Mouse (Mus musculus) intestine, postnatal 0 days (tissue): ENCODE data around the gene P2rx6. TPM values are rescaled to one million over a fixed set of nuclear protein-coding genes. Genes with fewer than 3 reads are reported as not detected.

Experiments used
- ATAC-seq: fragments of 200-750 bp; cut with Nextera tagmentation; 2 replicates; pipeline ENCODE4 v1.8.0; 2017; ENCODE audit warnings: mild to moderate bottlenecking, moderate TSS enrichment, moderate library complexity
- H3K27ac ChIP-seq: fragments of 300-500 bp; sonication (generic); 2 replicates; pipeline ENCODE4 v1.5.1; 2014; ENCODE audit warnings: mild to moderate bottlenecking, low read depth, low read length, moderate library complexity
- H3K27me3 ChIP-seq: fragments of 300-500 bp; sonication (generic); replicated peaks from 2 replicates; pipeline ENCODE4 v1.6.1; 2014; ENCODE audit warnings: low read length, mixed read lengths; ENCODE audit not compliant: control insufficient read depth, insufficient read depth
- H3K36me3 ChIP-seq: fragments of 300-500 bp; sonication (generic); 2 replicates; pipeline ENCODE4 v1.6.1; 2014; ENCODE audit warnings: mild to moderate bottlenecking, moderate library complexity; ENCODE audit not compliant: control insufficient read depth, insufficient read depth
- H3K4me1 ChIP-seq: fragments of 300-500 bp; sonication (generic); replicated peaks from 2 replicates; pipeline ENCODE4 v1.6.1; 2014; ENCODE audit warnings: antibody characterized with exemption, low read length, mixed read lengths; ENCODE audit not compliant: control insufficient read depth, insufficient read depth
- H3K4me2 ChIP-seq: fragments of 300-500 bp; sonication (generic); replicated peaks from 2 replicates; pipeline ENCODE4 v1.6.1; 2014; ENCODE audit warnings: low read depth, mild to moderate bottlenecking, moderate library complexity
- H3K4me3 ChIP-seq: fragments of 300-500 bp; sonication (generic); 2 replicates; pipeline ENCODE4 v1.5.1; 2014; ENCODE audit warnings: low read depth, low read length
- H3K9ac ChIP-seq: fragments of 300-500 bp; sonication (generic); 2 replicates; pipeline ENCODE4 v1.6.1; 2014; ENCODE audit warnings: mild to moderate bottlenecking, low read depth, low read length
- H3K9me3 ChIP-seq: fragments of 300-500 bp; sonication (generic); 2 replicates; pipeline ENCODE4 v1.6.1; 2016; ENCODE audit warnings: mixed run types; ENCODE audit not compliant: control insufficient read depth
- CTCF ChIP-seq: sonication (generic); IDR thresholded peaks from 2 replicates; pipeline ENCODE4 v1.5.1; 2016; ENCODE audit warnings: low read depth, mild to moderate bottlenecking, control low read depth, antibody characterized with exemption, moderate library complexity
- WGBS: fragments of 180-500 bp; shearing (Covaris S2); extraction: QIAGEN DNeasy Blood & Tissue Kit; methylation state at CpG from one replicate; pipeline ENCODE4 v1.1.7; 2014; 5-methylcytosine and 5-hydroxymethylcytosine counted together
- polyA plus RNA-seq: library from polyadenylated mRNA; unstranded; fragments of >200 nt; fragmentation: Nextera tagmentation; extraction: Ambion mirVana; gene quantifications from 2 replicates; pipeline ENCODE4 v1.2.1, GENCODE M21; 2015

P2rx6 gene
- polyA plus RNA-seq, 1 experiment from 2014 or later = 0.73 TPM

DNA sequence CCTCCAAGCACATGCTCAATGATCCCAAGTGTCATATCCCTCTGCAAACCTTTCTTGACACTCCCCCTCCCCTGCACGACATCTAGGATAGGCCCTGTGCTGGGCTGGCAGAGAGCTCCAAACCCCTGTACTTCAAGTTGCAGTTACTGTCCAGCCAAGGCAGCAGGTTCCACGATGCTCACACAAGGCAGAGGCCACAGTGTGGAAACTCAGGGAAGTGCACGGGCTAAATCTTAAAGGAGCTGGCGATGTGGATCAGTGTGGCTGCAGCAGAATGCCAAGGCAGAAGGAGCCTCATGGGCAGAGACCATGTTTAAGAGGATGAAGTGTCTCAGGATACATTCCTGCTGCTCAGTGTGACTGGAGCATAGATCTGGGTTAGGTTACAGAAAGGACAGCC is 4.5 kb downstream of the P2rx6 start:
- 22% methylated on average over 4 of the region's 4 CpGs for WGBS
- TF ChIP-seq CTCF = peak; percentile 64

DNA sequence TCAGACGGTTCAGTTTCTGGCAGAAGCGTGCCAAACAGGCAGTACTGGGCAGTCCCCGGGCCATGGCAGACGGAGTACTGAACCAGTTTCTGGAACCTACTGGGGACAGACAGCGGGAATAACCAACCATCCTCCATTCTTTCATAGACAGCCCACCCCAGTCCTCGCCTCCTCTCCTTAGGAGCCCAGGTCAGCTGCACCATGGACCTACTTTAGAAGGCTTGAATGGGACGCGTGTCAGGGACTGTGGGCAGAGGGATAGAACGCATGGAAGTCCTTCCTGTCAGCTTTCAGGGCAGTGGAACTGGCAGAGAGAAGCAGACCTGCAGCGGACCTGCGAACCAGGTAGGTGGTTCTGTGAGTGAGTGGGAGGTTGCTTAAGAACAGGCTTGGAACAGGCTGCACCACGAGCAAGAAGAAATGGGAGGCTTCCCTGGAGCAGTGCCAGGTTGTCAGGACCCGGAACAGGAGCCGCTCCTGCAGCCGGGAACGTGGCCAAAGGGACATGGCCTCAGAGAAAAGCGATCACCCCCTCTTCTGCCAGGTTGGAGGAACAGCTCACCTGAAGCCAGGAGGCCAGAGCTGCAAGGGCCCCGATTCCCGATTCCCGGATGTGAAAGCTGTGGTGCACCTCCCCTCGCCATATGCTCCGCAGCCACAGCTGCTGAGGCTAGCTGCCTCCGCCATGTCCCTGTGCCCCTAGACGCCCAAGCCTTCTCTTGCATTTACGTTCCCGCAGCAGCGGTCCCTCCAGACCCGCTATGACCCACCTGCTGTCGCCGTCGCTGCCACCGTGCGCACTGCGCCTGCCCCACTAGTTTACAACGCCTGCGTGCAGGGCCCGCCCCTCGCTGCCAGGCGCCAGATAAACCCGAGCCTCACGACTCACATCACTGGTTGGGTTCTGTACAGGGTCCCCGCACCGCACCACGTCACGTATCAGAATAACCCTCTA is 14.5 kb downstream of the P2rx6 start:
- WGBS = 15% methylated on average over 44 of the region's 45 CpGs
- peak; percentile 26; the same call in 1 of the 2 replicates for TF ChIP-seq CTCF
- 0 out of 2 replicates have a peak, but pooled peaks cover 4% of the 10 kb centered on the region for H3K36me3 ChIP-seq
- peak overlapping the region; percentile 57 for H3K4me3 ChIP-seq
- peak overlapping the region; percentile 59 for H3K9ac ChIP-seq
- no peaks in the 10 kb centered on the region for H3K27me3 ChIP-seq
- H3K4me2 ChIP-seq = peak overlapping the region; percentile 92
- peak overlapping the region; percentile 50; the same call in 1 of the 2 replicates for H3K27ac ChIP-seq
- H3K9me3 ChIP-seq = no peaks in the 10 kb centered on the region
- ATAC-seq = peak; percentile 81
- peaks cover 4% of the 10 kb centered on the region; the same call in 1 of the 2 replicates for H3K4me1 ChIP-seq

More for the DNA sequence above, 4.5 kb downstream of the P2rx6 start:
- H3K4me2 ChIP-seq = no peak overlapping the region
- no peaks in the 10 kb centered on the region for H3K9me3 ChIP-seq
- peaks cover 3% of the 10 kb centered on the region; the same call in 1 of the 2 replicates for H3K4me1 ChIP-seq
- H3K27ac ChIP-seq = no peak overlapping the region
- no peaks in the 10 kb centered on the region for H3K36me3 ChIP-seq
- no peak for ATAC-seq
- H3K27me3 ChIP-seq = no peaks in the 10 kb centered on the region
- no peak overlapping the region for H3K4me3 ChIP-seq
- H3K9ac ChIP-seq = no peak overlapping the region

DNA sequence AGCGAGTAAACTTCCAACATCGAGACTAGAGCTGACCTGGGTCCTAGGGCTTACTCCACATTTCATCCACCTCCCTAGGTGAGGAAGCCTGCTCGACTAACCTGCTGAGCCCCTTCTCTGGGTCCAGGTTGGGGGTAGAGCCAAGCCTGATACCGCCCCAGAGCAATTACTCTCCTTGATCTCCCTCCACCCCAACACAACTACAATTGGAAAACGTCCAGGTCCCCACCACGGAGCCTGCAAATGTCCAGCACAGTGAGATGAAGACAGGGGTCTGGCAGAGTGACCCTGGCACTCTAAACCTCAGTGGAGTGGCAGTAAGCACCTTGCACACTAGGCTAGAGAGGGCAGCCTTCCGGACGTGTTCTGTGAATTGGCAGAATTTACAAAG is 15.1 kb downstream of the P2rx6 start:
- WGBS = 16% methylated on average over 8 of the region's 8 CpGs
- no peaks in the 10 kb centered on the region for H3K27me3 ChIP-seq
- 0 out of 2 replicates have a peak, but pooled peaks cover 4% of the 10 kb centered on the region for H3K36me3 ChIP-seq
- H3K4me3 ChIP-seq = peak overlapping the region; percentile 57
- no peak overlapping the region for H3K27ac ChIP-seq
- no peak for ATAC-seq
- H3K9me3 ChIP-seq = no peaks in the 10 kb centered on the region
- H3K4me2 ChIP-seq = peak overlapping the region; percentile 92
- peaks cover 4% of the 10 kb centered on the region; the same call in 1 of the 2 replicates for H3K4me1 ChIP-seq
- no peak for TF ChIP-seq CTCF
- H3K9ac ChIP-seq = peak overlapping the region; percentile 59

DNA sequence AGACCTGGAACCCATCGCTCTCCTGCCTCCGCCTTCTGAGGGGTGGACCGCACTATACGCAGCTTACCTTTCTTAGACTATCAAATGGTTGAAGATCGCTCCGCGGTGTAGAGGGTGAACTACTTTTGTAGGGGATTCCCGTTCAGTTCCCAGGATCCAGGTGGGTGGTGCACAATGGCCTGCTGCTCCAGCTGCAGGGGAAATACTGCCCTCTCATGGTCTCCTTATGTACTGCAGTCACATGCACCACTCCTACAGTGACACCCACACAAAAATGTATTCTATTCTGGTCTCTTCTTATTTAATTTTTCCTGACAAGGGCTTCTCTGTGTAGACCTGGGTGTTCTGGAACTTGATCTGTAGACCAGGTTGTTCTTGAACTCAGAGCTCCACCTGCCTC is 21.4 kb downstream of the P2rx6 start, which contains the start of gene Slc7a4:
Gene Slc7a4, minus strand, starts transcription at position 151 of the 400 bp plus-strand sequence.
- TF ChIP-seq CTCF = peak; percentile 80
- no peak within 1 kb of the TSS for H3K9ac ChIP-seq
- 28% methylated on average over 8 of the region's 8 CpGs for WGBS
- H3K4me3 ChIP-seq = no peak within 1 kb of the TSS
- peak; percentile 38; the same call in 1 of the 2 replicates for ATAC-seq
- no peaks in the 10 kb centered on the region for H3K27me3 ChIP-seq
- H3K36me3 ChIP-seq = no peaks in the 10 kb centered on the region
- H3K4me1 ChIP-seq = no peaks in the 10 kb centered on the region
- H3K4me2 ChIP-seq = no peak within 1 kb of the TSS
- H3K27ac ChIP-seq = no peak within 1 kb of the TSS
- no peaks in the 10 kb centered on the region for H3K9me3 ChIP-seq

DNA sequence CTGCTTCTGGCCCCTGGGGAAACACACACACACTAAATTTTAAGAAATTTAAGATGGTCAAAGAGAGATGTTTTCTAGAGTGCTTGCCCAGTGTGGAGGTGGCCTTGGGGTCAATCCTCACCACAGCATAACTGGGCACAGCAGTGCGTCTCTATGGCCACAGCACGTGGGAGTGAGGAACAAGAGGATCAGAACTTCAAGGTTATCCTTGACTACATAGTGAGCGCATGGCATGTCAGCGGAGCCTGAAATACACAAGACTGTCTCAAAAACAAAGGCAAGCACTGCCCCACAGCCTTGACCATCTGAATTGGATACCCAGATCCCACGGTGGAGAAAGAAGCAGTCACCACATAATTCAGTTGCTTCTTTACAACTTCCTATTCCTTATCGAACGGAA is 22.9 kb downstream of the P2rx6 start:
- no peak overlapping the region for H3K4me3 ChIP-seq
- no peak overlapping the region for H3K27ac ChIP-seq
- H3K36me3 ChIP-seq = no peaks in the 10 kb centered on the region
- WGBS = 89% methylated on average over 7 of the region's 7 CpGs
- no peaks in the 10 kb centered on the region for H3K27me3 ChIP-seq
- no peak overlapping the region for H3K4me2 ChIP-seq
- TF ChIP-seq CTCF = no peak
- 0 out of 2 replicates have a peak, but pooled peaks cover 3% of the 10 kb centered on the region for H3K9me3 ChIP-seq
- no peak overlapping the region for H3K9ac ChIP-seq
- no peak for ATAC-seq
- no peaks in the 10 kb centered on the region for H3K4me1 ChIP-seq

DNA sequence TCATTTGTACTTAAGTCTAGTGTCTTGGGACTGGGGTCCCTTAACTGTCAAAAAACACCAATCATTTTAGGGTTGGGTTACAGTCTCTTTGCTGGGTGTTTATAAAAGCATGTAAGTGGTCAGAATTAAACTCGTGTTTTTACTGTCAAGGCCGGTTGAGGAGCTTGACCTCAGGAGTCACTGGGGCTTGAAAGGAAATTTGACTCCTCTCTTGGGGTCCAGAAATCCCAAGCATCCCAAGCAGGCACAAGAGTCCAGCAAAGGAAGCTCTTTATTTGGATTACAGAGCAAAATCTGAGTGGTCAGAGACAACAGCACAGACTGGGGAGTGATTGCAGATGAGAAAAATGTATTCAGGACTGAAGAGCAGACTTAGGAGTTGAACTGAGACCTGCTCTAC is 29.0 kb downstream of the P2rx6 start:
- 32% methylated on average over 2 of the region's 2 CpGs for WGBS
- H3K27ac ChIP-seq = no peak overlapping the region
- no peaks in the 10 kb centered on the region for H3K27me3 ChIP-seq
- no peaks in the 10 kb centered on the region for H3K36me3 ChIP-seq
- H3K9ac ChIP-seq = no peak overlapping the region
- no peaks in the 10 kb centered on the region for H3K4me1 ChIP-seq
- H3K4me2 ChIP-seq = no peak overlapping the region
- H3K4me3 ChIP-seq = no peak overlapping the region
- TF ChIP-seq CTCF = no peak
- no peak for ATAC-seq
- H3K9me3 ChIP-seq = 0 out of 2 replicates have a peak, but pooled peaks cover 3% of the 10 kb centered on the region
